Mouse (Mus musculus) testis, postnatal 14 days (tissue): ENCODE results near the gene Olfr651.
A peak's percentile ranks its signal among the peaks of the same experiment; 100 is the strongest.
"Not testable (repeated sequence)": the region's sequence is repeated elsewhere in the genome, so short reads cannot be mapped to it uniquely, and the experiment has no call there.

Source experiments
- DNase-seq: peaks from one replicate; pipeline ENCODE4 v3.0.0; 2021; ENCODE audit warnings: low spot score

Gene Olfr651

GRCm38 (mm10) chr7:104549833-104550232 lies at the start of gene Olfr651:
Olfr651 (plus strand) TSS chr7:104550133.
- no peak for DNase-seq

- DNase-seq = not testable (repeated sequence)
These were observed 48.7 kb upstream of the Olfr651 start for GRCm38 (mm10) chr7:104501186-104501585.

GRCm38 (mm10) chr7:104501589-104502371 lies 48.2 kb upstream of the Olfr651 start:
- DNase-seq = peak; percentile 5

- DNase-seq = not testable (repeated sequence)
These were observed 42.4 kb upstream of the Olfr651 start, which contains the start of gene Trim30d for GRCm38 (mm10) chr7:104507421-104508065. Trim30d (minus strand) TSS chr7:104507849.

GRCm38 (mm10) chr7:104552700-104553099 lies 2.8 kb downstream of the Olfr651 start:
- DNase-seq = no peak

- no peak for DNase-seq
These were observed 10.7 kb downstream of the Olfr651 start, which contains the start of gene Olfr652 for GRCm38 (mm10) chr7:104560601-104561000. Olfr652 (plus strand) TSS chr7:104560901.

GRCm38 (mm10) chr7:104577014-104577413 lies 27.1 kb downstream of the Olfr651 start, which contains the start of gene Olfr653:
Olfr653 (plus strand) TSS chr7:104577314.
- DNase-seq = no peak

GRCm38 (mm10) chr7:104580846-104581245 lies 30.9 kb downstream of the Olfr651 start:
- DNase-seq = no peak

- DNase-seq = no peak
These were observed 31.5 kb downstream of the Olfr651 start for GRCm38 (mm10) chr7:104581429-104581828.

GRCm38 (mm10) chr7:104586725-104587124 lies 36.8 kb downstream of the Olfr651 start, which contains the start of gene Olfr654:
Olfr654 (plus strand) TSS chr7:104587025.
- no peak for DNase-seq

GRCm38 (mm10) chr7:104588274-104588673 lies 38.3 kb downstream of the Olfr651 start:
- DNase-seq = no peak

GRCm38 (mm10) chr7:104601679-104602078 lies 51.7 kb downstream of the Olfr651 start, which contains the start of gene Olfr655:
Olfr655 (minus strand) TSS chr7:104601779.
- DNase-seq = no peak

- DNase-seq = peak; percentile 11
These were observed 53.2 kb downstream of the Olfr651 start for GRCm38 (mm10) chr7:104603173-104603572.
